Mouse (Mus musculus): ENCODE results near the gene Pex26.

Pex26 gene

DNA sequence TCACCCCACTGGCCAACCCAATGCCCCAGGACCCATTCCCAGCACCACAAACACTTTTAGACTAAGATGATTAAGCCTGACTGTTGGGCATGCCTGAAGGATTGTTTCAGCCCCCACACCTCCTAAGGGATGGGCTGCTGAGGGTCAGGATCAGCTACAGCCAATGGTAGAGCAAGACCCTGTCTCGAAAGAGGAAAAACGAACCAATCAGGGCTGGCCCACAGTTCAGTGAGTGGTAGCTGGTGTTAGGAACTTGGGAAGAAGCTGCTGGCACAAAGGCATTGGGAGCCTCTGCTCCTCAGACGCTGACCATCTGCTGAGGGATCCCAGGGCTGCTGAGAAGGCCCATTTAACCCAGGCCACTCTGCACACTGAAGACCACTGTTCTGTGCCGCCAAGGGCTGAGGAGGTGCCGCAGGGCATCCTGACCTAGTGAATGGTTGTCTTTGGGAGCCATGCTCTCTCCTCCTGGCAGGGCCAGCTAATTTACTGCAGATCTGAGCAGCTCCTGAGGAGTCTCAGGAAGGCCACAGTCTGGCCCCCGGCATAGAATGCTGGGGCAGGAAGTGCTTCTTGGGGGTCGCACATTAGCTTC, 16.0 kb upstream of the Pex26 start:
- no peak for DNase-seq

GRCm38 (mm10) chr6:121171102-121171501, 12.4 kb upstream of the Pex26 start:
- DNase-seq: no peak

- no peak for DNase-seq
Measured at GRCm38 (mm10) chr6:121173471-121173870, 10.0 kb upstream of the Pex26 start.

DNA sequence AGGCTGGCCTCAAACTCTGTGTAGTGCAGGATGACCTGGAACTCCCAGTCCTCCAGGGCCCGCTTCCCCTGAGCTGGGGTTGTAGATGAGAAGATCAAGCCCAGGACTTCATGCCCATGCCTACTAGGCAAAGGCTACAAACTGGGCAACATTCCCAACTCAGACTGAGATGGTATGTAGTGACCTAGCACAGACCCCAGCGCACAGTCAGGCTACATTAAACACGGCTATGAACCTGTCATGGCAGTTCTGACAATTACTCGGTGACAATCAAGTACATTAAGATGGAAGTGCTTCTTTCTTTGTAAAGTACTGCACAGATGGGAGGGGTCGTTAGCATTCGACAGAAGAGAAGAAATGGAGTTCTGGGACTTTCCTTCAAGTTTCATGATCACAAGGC, 8.7 kb upstream of the Pex26 start:
- DNase-seq: no peak

- no peak for DNase-seq
Measured at GRCm38 (mm10) chr6:121176011-121176730, 7.3 kb upstream of the Pex26 start.

DNA sequence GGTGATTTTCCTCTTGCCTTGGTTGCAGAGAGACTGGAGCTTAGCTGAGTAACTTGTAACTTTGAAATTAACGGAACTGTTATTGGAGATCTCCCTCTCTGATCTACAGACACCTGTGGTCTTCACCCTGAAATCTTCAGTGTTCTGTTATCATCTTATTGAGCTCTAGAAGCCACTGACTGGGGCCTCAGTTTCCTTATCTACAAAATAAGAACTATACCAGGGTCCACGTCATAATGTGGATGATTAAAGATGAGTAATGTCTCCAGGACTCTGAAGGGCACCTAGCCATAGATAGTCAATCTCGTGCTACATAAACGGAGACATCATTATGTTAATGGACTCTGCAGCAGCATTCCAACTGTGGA, 6.8 kb upstream of the Pex26 start:
- DNase-seq: no peak

GRCm38 (mm10) chr6:121177118-121177708, 6.3 kb upstream of the Pex26 start:
- DNase-seq: peak; percentile 46 to 64

GRCm38 (mm10) chr6:121178700-121179358, 4.6 kb upstream of the Pex26 start:
- peak; percentile 59 to 72 for DNase-seq

DNA sequence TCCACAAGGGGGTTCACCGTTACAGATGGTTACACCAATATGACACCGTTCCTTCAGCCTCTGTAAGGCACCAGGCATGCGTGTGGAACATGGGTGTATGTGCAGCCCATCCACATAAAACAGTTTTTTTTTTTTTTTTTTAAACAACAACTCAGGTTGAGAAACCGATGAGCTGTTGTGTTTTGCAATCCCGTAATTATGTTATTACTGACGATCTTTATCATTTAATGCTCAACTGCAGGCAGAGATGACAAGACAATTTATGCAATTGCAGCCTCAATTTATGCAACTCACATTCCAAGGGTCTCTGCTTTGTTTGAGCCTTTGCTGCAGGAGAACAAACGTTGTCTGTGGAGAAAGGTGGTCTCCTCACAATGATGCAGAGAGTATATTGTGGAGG, 3.6 kb upstream of the Pex26 start:
- no peak for DNase-seq

- peak; percentile 58 to 68 for DNase-seq
Measured at GRCm38 (mm10) chr6:121184198-121185140, 1.0 kb downstream of the Pex26 start.

DNA sequence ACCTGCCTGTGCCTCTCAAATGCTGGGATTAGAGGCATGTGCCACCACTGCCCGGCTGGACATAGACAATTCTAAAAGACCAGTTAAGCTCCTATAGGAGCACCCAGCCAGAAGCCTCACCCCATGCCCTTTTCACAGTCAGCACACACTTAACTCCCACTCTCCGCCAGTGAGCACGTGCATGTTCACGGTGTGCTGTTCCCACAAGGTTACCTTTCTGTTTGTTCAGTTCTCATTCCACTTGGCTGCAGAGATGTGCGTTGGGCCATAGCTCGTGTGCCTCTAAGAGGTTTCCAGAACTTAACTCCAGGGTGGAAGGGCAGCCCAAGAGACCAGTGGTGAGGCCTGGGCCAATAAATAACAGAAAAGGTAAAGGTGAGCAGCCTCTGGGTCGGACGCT, 1.8 kb downstream of the Pex26 start:
- peak in 1 of 2 experiments; percentile 8 for DNase-seq

DNA sequence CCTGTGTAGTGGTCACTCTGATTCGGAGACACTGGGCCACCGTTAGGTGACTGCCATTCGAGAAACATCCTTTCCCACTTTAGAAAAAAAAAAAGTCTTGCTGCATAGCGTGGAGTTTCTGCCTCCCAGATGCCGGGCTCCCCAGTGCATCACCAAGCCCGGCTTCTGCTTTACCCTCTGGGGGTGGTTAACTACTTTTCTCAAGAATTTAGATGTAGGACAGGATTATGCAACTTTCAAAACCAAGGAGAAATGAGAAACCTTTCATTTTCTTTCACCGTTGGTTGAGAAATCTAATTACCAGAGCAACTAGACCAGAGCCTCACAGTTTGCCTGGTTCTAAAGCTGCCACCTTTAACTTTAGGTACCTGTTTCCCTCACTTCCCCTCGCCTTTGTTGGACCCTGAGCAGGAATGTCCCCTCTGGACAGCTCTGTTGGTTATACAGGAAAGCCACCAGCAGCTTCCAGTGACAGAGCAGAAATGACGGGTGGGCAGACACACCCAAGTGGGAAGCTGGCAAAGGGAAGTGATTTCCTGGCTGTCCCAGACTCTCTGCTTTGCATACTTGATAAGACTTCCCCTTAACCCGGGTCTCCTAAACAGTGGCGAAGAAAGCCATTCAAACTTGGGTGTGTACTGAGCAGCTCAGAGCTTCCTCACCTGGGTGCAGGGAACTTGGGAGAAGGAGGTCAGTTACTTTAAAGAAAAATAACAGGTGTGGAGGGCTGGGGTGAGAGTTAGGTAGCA, 8.0 kb downstream of the Pex26 start:
- no peak for DNase-seq

DNA sequence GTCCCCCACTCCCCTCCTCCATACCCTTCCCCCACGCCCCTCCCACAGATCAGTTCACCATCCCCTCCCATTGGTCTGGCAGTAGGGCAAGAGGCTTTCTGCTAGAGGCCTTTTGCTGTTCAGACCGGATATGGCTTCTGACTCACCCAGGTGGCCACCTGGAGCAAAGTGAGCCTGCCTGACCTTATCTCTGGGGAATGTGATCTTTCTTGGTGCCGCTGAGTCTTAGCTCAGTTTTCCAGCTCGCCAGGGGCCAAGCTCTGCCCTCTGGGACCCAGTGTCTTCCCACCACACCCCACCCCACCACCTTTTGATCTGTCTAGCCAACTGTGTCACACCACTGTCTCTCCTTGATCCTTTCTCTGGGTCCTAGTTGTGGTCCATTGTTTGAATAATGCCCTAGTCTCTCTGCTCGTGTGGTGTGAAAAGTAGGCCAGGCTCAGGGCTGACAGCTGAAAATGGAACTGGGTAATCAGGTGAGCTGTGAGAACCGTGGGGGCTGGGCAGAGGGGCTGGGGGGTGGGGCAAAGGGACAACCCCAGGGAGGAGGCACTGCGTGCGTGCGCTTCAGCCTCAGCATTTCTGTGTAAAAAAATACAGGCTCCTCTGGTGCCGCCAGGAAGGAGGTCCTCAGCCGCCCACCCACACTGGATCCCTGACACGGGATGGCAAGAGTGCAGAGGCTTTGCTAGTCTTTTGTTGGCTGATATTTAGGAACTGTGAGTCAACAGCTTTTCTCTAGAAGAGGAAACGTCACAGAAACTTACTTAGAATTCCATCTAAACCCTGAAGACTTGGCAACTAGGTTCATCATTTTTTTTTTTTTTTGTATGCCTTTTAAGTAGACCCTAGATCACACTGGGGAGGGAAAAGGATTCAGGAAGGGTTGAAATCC, 10.8 kb downstream of the Pex26 start:
- DNase-seq: no peak

- DNase-seq: no peak
Measured at GRCm38 (mm10) chr6:121194956-121195731, 11.7 kb downstream of the Pex26 start.

GRCm38 (mm10) chr6:121197807-121198365, 14.4 kb downstream of the Pex26 start:
- peak in 1 of 2 experiments; percentile 35 for DNase-seq

DNA sequence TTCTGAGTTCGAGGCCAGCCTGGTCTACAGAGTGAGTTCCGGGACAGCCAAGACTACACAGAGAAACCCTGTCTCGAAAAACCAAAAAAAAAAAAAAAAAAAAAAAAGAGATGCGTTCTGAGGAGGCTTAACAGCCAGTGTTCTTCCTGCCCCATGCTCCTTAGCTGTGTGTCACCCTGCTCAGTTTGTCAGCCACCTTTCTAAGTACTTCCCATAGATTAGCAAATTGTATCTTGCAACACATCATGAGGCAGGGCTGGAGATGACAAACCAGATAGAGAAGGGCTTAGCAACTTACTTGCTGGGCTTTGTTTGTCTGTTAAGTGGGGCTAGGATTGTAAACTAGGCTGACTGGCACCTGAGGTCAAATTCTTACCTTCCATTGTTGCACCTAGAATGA, 17.0 kb downstream of the Pex26 start:
- DNase-seq: no peak

DNA sequence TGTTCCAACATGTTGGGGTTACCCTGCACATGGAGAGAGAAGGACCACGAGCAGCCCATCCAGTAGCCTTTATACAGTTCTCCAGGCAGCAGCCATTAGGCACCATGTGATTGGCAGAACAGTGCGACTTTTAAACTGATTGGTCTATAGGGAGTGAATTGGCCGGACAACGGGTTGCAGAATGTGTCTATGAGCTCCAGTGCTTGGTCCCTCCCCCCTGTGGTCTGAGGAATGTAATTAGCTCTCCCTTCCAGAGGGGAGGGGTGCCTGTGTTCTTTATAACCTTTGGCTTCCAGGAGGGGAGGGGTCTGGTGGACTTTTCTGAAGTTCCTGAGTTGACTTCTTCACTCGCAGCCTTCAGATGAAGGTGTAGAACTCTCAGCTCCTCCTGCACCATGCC, 18.6 kb downstream of the Pex26 start:
- DNase-seq: no peak

DNA sequence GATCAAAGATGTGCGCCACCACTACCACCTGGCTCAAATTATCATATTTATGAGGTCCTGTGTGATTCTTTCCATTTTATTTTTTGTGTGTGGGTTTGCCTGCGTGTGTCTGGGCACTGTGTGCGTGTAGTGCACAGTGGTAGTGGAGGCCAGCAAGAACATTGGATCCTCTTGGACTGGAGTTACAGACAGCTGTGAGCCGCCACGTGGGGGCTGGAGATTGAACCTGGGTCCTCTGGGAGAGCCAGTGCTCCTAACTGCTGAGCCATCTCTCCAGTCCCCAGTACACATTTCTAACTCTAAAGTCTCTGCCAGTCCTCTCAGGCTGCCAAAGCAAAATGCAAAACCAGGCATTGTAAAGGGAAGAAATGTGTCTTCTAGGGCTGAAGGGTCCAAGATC, 23.0 kb downstream of the Pex26 start:
- no peak for DNase-seq

DNA sequence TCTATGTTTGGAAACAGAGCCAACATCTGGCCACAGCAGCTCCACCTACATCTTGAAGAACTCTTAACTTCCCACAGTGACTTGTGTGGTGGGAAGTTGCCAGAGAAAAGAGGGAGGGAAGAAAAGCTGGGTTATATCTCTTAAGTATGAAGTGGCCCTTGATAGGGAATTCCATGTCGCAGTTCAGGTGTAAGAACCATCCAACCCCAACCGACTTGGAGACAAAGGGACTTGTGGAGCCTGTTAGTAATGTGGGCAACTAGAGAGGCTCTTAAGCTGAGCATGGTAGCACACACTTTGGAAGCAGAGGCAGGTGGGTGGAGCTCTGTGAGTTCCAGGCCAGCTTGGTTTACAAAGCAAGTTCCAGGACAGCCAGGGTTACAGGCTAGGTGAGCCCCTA, 26.1 kb downstream of the Pex26 start:
- no peak for DNase-seq
